ENCODE assay signal across 4 mouse cellular contexts in the genomic region with DNA sequence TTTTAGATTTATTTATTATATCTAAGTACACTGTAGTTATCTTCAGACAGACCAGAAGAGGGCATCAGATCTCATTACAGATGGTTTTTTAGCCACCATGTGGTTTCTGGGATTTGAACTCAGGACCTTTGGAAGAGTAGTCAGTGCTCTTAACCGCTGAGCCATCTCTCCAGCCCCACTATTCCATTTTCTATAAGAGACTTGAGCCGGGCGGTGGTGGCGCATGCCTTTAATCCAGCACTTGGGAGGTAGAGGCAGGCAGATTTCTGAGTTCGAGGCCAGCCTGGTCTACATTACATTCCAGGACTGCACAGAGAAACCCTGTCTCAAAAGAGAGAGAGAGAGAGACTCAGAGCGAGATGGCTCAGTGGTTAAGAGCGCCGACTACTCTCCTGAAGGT. TPM values are rescaled to one million over a fixed set of nuclear protein-coding genes. Genes with fewer than 3 reads are reported as not detected.
"Had no signal": no experiment of that assay in that cellular context is flagged by ENCODE, and none has a peak within 500 bp of the region (broad histone marks: within the 10 kb centered on the region; RNA-seq: fewer than 3 reads in every experiment).

No protein-coding gene starts in this region.

RNA-seq across cellular contexts. Expression of a gene that starts 26.9 kb away (rescaled TPM):
- total RNA-seq: granulocyte monocyte progenitor cell, adult 5-6 weeks; heart, postnatal 4 days had no signal
- polyA plus RNA-seq: hindbrain, embryonic 10.5 days; liver, embryonic 12.5 days had no signal
